Mouse (Mus musculus) mature B cell (primary cell): ENCODE results near the gene Ugt1a7c.

Experiments
- in situ Hi-C: fragments of 300-500 bp; cut with MboI; formaldehyde crosslinking; loops from 2 replicates; pipeline ENCODE4 v1.14.3; 2019

The Ugt1a7c gene

GRCm38 (mm10) chr1:88261706-88262105, 166.8 kb downstream of the Ugt1a7c start:
- in situ Hi-C loops: no loop called here

GRCm38 (mm10) chr1:88262255-88262654, 167.4 kb downstream of the Ugt1a7c start:
- in situ Hi-C loops: no loop called here

GRCm38 (mm10) chr1:88262961-88263360, 168.1 kb downstream of the Ugt1a7c start:
- in situ Hi-C loops: no loop called here

GRCm38 (mm10) chr1:88263778-88264177, 168.9 kb downstream of the Ugt1a7c start:
- in situ Hi-C loops: no loop called here

- in situ Hi-C loops: no loop called here
Observed at GRCm38 (mm10) chr1:88264237-88264868, 169.5 kb downstream of the Ugt1a7c start.

- in situ Hi-C loops: no loop called here
Observed at GRCm38 (mm10) chr1:88264869-88265240, 170.0 kb downstream of the Ugt1a7c start.

- in situ Hi-C loops: no loop called here
Observed at GRCm38 (mm10) chr1:88266123-88266522, 171.3 kb downstream of the Ugt1a7c start.

- in situ Hi-C loops: no loop called here
Observed at GRCm38 (mm10) chr1:88267489-88267888, 172.6 kb downstream of the Ugt1a7c start.

GRCm38 (mm10) chr1:88268070-88268469, 173.2 kb downstream of the Ugt1a7c start:
- in situ Hi-C loops: no loop called here
